Mouse (Mus musculus): ENCODE results near the gene Neil3.
"Not testable (repeated sequence)": the region's sequence is repeated elsewhere in the genome, so short reads cannot be mapped to it uniquely, and the experiment has no call there.

The Neil3 gene

DNA sequence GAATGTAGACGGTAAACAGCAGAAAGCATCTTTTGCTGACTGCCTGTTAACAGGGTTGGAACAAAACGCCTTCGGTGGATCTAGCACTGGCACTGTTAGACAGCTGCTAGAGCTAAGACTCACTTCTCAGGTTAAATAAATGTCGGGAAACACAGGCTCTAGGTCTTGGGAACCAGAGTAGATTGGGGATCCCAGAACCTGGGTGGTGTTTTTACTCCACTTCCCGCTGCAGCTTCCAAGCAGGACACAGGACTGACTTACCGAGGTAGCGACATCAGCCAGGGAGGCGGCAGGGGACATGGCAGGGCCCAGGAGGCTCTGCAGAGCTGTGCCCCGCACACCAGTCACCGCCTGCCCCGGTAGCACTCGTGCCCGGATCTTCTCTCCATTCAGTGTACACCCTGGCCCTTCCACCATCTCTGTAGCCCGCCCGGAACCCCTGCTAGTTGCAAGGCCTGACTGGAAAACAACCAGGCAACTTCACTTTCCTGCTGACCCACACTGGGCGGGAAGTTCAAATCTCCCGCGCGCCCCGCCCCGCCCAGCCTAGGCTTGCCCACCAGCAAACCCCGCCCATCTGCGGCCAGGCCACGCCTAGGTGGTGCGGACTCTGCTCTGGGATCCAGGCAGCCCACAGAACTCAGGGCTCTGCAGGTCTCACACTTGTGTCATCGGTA lies at the start of gene Neil3:
Gene Neil3 (minus strand): TSS at position 571 of the 677 bp plus-strand sequence.
- peak; percentile 70 to 85 for DNase-seq

GRCm38 (mm10) chr8:53680846-53681245 lies 42.0 kb upstream of the Neil3 start:
- DNase-seq, result no peak

- DNase-seq, result peak; percentile 8 to 59
Measured at GRCm38 (mm10) chr8:53663946-53664345, 25.1 kb upstream of the Neil3 start.

DNA sequence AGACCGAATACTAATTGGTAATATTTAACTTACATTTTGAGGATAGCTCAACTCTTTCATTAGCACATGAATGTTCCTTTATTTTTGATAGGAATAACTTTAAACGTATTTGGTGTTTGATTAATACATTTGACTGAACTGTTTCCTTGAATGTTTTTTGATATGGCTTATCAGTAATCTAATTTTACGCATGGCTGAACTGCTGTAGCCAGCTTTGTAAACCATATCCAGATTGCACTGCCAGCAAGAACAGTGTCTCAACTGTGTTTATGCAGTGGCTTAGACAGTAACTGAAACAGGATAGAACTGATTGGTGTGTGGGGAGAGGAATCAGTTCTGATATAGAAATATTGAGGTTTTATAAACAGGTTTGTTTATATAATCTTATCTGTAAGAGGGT lies 22.6 kb upstream of the Neil3 start:
- DNase-seq, result no peak

GRCm38 (mm10) chr8:53630618-53631017 lies 8.2 kb downstream of the Neil3 start:
- DNase-seq, result no peak

DNA sequence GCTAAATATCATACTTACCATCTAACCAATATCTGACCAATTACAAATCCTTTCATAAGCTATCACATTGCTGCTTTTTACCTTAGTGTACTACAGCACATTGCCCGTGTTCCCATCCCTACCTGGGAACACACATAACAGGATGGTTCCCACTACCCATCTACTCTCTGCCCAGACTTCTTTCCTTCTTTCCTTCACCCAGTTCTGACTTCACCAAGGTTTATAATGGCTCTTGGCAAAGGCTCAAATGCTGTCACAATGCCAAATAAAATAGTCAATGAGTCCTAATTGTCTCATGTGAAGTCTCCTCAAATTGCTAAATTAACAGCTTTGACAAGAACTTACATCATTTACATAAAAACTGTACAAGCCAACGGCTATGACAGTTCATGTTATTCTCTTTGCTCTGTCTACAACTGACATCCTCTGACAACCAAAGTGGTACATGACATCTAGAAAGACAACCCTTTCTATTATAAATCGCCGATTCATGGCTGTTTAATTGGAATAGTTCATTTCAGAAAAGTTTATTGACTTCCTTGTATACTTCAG lies 9.9 kb downstream of the Neil3 start:
- DNase-seq, result no peak

DNA sequence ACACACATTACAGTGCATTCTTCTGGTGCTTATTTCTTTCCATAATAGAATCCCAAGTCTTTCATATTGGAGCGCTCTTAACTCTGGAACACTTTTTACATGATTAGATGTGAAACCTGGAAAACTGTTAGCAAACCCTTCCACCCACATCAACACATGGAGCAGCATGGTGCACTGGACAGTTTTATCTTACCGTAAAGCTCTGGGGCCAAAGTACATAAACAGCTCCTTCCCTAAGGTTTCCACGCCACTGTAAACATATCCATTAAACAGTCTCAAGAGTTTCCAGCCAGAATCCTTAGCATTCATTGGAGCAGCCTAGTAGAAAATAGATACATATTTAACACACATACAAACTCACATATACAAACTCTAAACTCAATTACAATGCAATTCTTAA lies 15.4 kb downstream of the Neil3 start:
- no peak for DNase-seq

DNA sequence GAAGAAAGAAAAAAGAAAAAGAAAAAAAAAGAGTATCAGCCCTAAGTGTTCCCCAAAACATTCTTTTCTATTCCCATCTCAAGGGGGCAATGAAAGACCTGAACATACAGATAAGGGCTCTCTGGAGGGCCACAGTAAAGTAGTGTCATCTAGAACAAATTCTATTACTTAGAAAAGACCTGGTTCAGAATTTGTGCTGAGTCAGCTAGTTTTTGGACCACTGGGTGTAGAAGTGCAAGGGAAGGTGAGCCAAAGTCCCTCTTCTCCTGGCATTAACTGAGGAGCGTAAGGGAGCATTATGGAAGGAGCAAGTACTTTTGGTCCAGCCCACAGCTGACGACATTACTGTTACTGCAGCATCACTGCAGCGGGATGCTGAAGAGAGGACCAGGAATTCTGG lies 19.7 kb downstream of the Neil3 start:
- DNase-seq, result no peak

- no peak for DNase-seq
Measured at GRCm38 (mm10) chr8:53614288-53614646, 24.6 kb downstream of the Neil3 start.

DNA sequence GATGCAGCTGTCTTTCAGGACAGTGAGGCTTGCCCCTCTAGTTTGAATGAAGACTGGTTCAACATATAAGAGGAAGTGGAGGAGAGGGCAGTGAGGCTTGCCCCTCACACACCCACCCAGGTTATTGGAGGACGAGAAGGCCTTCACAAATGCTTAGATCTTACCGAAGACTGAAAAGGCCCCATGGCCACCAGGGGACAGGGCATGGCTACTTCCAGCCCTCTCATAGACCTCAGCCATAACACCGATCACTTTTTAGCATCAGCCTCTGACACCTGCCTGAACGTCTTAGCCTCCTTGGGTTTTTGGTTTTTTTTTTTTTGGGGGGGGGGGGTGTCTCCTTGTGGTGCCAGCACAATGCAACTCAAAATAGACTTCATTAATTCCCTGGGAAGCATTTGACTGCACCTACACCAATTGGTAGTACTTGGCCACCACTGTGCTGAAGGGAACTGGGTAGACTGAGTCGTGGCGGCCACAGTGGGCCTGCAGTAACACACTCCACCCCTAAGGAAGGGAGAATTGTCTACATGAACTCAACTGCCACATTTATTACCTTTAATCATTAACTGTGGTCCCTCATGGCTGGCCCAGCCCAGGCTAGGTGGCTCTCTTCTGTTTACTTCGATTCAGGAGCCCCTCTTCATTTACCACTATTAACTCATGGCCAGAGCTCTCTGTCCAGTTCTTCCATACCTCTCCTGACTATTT lies 25.1 kb downstream of the Neil3 start:
- no peak for DNase-seq

- no peak for DNase-seq
Measured at GRCm38 (mm10) chr8:53612297-53612696, 26.6 kb downstream of the Neil3 start.

GRCm38 (mm10) chr8:53607040-53607439 lies 31.8 kb downstream of the Neil3 start:
- DNase-seq, result peak; percentile 6 to 11

DNA sequence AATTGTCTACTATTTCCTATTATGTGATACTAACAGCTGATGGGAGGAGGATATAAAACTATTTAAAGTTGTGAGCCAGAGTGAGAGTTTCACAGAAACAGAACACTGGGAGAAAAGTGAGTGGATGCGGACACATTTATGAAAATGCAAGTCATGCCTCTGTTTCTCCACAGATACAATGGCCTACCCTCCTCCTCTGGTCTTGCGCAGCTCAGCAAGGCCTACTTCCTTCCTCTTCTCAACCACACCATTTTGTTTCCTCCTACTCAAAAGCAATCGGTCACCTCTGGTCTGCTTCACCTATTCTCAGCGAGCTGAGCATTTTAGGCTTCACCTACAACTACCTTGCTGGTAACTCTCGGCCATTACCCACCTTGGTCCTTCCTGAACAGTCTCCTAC lies 34.0 kb downstream of the Neil3 start:
- DNase-seq, result no peak

GRCm38 (mm10) chr8:53603672-53604071 lies 35.2 kb downstream of the Neil3 start:
- DNase-seq, result no peak

DNA sequence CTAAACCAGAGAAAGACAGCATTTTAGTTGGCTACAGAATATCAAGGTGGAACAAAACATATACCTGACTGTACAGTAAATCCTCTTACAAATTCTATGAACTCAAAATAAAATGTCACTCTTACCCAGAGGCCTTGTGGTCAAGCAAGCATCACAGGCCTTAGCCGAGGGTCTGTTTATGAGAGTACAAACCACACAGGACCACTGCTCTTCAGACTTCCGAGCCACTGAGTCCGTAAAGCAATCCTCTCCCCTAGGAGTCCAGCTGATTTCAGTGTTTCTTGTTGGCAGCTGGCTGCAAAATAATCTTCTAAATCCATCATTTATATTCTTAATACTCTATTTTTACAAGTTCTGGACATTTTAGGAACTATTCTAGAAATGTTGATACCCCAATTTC lies 38.0 kb downstream of the Neil3 start:
- no peak for DNase-seq

DNA sequence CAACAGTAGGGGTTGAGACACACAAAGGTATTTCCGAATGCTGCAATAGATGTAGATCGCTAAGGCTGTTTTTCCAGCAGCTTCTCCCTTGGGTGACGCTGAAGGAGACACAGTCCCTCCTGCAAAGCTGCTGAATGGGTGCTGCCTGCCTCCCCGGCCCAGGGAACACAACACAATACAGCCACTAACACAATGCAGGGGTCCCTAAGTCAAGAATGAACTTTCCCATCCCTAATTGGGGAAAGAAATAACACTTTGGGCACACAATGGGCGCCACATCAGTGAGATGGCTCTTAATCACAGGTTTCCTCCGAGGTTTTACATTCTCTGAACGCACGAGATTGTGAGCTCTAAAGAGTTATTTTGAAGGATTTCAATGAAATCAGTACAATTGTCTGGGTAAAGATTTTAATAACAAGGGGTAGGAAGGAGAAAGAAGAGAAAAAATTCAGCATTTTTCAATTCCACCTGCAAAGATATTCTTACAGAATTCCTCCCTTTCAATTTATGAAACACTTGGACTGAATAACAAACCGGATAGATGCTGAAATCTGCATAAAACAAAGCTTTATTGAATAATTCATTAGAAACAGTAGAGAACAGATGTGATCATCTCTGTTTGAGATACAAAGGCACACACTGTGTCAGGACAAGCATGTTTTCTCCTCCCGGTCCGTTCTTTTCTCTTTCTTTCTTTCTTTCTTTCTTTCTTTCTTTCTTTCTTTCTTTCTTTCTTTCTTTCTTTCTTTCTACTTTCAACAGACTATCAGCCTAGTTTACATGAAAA lies 38.6 kb downstream of the Neil3 start:
- DNase-seq, result no peak

GRCm38 (mm10) chr8:53598101-53598500 lies 40.8 kb downstream of the Neil3 start:
- no peak for DNase-seq

- no peak for DNase-seq
Measured at GRCm38 (mm10) chr8:53591777-53592176, 47.1 kb downstream of the Neil3 start.

GRCm38 (mm10) chr8:53573600-53573999 lies 65.3 kb downstream of the Neil3 start:
- no peak for DNase-seq

GRCm38 (mm10) chr8:53566223-53566622 lies 72.6 kb downstream of the Neil3 start:
- DNase-seq, result no peak

DNA sequence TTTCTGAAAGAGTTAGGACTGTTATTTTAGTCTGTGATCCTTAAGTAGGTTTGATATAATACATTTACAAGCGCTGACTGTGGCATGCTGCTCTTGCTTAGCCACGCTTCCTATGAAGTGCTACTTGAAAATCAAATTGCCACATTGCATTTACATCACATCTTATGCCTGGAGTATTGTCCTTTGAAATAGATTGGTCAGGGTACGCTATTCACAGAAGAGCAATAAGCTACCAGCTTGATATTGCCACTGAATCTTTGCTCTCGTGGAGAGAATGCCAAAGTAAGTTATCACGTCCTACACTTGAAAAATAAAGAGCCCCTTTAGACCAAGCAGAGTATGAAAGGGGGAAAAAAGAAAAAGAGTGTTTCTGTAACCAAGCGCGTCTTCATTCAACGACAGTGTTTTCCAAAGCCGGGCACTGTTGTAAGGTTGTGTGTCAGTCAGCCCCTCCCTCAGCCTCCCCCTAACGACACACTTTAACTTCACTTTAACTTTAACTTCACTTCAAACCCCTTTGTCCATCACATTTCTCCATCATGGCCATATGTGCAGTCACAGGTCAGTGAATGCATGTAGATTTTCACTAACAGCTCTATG lies 76.3 kb downstream of the Neil3 start:
- no peak for DNase-seq

DNA sequence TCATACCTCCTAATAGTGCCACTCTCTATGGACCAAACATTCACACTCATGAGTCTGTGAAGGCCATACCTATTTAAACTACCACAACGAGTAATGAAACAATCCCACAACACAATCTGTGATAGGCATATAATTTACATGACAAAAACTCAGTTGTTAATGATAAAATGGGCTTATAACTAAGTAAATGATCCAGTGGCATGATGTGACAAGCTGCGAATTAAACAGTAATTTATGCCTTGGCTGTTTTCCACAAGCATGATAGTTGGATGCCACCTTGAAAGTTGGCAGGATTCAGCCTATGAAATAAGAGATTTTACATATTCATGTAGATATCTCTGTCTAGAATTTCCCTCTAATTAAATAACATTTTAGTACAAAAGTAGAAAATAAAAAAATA lies 99.3 kb downstream of the Neil3 start:
- DNase-seq, result no peak

GRCm38 (mm10) chr8:53538049-53538448 lies 100.8 kb downstream of the Neil3 start:
- not testable (repeated sequence) for DNase-seq
